Mouse (Mus musculus) T-cell, adult 2 months (primary cell): Measurements from ENCODE around the gene Brinp1.

Source experiments
- DNase-seq: peaks from one replicate; pipeline ENCODE4 v3.0.0; 2022; ENCODE audit warnings: low spot score

Brinp1 gene

DNA sequence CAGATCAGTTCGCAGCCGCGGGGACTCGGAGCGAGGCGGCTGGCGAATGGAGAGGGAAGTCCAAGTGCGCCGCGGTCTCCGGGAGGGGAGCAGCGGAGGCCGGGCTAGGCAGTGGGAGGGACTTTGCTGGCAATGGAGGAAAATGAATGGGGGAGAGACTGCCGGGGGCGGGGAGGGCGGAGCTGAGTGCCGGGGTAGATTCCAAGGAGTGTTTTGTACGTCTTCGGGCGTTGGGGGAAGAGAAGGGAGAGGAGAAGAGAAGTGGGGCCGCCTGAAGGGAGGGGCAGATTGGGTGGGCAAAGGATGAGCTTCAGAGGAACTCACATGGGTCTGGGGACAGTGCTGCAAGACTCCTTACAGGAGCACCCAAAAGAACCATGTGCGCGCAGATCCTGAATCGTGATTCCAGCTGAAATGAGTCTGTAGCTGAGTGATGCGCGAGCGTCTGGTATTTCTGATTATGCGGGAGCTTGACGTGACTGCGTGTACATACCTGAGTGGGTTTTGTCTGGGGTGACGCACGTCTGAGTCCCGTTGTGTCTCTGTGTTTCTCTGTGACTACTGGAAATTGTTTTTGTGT, at the start of gene Brinp1:
Gene Brinp1, minus strand, starts transcription at position 76 of the 580 bp plus-strand sequence.
- DNase-seq, result no peak

DNA sequence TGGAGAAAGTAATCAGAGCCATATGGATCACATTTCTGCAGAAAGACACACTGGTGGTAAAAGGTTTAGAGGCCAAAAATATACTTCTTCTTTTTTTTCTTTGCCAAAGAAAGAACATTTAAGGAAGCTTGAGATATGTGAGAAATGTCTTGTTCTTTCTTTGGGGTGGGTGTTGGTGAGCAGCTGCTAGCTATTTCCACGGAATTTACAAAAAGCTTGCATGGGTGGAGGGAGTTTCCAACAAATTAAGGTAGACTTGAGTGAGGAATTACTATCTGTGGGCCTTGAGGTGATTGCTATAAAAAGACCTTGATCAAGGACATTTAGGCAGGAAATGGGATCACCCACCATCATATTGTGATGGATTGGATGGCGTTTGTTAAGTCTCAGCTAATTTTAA, 3.1 kb upstream of the Brinp1 start:
- no peak for DNase-seq

- no peak for DNase-seq
Measured at GRCm38 (mm10) chr4:68955621-68956020, 1.4 kb upstream of the Brinp1 start.

- DNase-seq, result no peak
Measured at GRCm38 (mm10) chr4:68953667-68954321, 403 bp downstream of the Brinp1 start.

DNA sequence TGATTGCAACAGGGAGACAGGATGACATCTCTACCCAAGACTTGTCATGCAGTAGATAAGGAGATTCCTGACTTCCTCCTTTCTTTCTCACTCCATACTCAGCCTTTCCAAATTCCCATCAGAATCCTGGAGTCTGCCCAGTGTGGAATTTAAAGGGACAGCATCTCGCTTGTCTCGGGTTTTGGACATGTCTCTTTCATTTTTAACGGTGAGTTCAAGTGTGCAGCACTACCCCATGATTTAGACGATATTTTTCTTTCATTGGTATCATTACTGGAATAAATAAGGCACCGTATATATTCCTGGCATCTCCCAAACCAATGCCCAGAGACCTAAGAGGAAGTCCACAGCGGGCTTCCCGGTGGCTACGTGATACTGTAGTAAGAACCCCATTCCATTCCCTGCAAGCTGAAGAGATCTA, 1.1 kb downstream of the Brinp1 start:
- DNase-seq, result no peak

- no peak for DNase-seq
Measured at GRCm38 (mm10) chr4:68950556-68950955, 3.6 kb downstream of the Brinp1 start.

DNA sequence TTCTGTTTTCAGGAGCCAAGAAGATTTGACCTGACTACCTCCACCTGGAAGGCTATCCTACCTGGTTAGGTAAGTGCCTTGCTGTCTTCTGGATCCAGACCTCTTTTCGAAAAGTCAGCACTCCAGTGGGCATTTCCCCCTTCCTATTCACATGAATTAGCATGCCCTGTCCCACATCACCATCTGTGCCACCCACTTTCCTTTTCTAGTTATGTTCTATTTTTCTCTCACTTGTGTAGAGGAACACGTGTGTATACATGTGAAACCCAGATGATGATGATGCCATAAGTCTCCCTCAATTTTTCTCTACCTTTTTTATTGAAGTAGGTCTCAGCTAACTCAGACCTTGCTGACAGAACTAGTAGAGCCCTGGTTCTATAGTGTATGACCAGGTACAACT, 11.3 kb downstream of the Brinp1 start:
- DNase-seq, result no peak

- no peak for DNase-seq
Measured at GRCm38 (mm10) chr4:68930022-68930421, 24.2 kb downstream of the Brinp1 start.

GRCm38 (mm10) chr4:68926091-68926490, 28.1 kb downstream of the Brinp1 start:
- no peak for DNase-seq

- DNase-seq, result no peak
Measured at GRCm38 (mm10) chr4:68922944-68923343, 31.3 kb downstream of the Brinp1 start.

DNA sequence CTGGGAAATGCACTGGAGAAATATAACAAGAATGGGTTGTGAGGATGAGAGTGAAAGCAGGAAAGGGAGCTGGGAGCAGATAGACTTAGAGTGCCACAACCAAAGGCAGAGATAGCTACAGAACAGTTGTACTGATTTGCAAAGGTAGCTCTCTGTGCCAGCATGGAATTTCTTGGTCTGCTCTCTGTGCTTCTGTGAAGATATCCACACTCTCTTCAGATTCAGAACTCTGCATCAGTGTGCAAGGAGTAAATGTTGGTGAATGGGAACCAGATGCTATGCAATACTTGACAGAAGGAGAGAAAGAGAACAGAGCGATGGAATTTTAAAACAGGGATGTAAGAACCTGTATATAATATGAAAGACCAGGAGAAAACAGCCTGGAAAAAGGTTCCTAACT, 31.7 kb downstream of the Brinp1 start:
- no peak for DNase-seq

- DNase-seq, result no peak
Measured at GRCm38 (mm10) chr4:68920127-68920526, 34.1 kb downstream of the Brinp1 start.

- DNase-seq, result no peak
Measured at GRCm38 (mm10) chr4:68910942-68911341, 43.3 kb downstream of the Brinp1 start.

GRCm38 (mm10) chr4:68906417-68907210, 47.6 kb downstream of the Brinp1 start:
- no peak for DNase-seq

DNA sequence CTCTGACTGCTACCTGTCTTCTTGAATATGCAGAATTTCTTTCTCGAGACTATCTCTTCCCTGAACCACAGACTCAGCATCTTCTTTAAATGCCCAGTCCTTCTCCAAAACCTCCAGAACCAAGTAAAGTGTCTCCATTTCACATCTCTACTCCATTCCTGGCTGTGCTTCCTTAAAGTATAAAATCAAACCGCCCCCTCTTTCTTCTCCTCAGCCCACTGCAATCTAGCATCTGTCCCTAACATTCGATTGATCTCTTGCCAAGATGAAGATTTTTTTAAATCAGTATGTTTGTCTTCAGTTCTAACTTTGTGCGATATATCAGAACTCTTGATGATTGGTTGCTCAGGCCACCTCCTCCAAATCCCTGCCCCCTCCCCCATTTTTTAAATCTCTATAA, 63.7 kb downstream of the Brinp1 start:
- DNase-seq, result no peak

DNA sequence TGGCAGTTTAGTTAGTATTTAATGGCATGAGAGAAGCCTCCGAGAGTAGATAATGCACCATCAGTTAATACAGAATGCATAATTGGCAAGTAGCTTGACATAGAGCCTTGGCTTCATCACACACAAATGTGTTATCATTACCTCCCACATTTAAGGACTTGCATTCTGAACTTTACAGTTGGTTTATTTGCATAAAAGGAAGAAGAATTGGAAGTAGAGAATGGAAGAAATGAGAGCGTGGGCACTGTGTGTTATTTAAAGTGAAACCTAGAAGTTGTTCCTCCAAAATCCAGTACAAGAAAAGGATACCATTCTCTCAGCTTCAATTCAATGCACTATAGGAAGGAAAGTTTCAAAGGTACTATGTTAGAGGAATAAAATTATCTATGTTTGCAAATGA, 67.9 kb downstream of the Brinp1 start:
- DNase-seq, result no peak

DNA sequence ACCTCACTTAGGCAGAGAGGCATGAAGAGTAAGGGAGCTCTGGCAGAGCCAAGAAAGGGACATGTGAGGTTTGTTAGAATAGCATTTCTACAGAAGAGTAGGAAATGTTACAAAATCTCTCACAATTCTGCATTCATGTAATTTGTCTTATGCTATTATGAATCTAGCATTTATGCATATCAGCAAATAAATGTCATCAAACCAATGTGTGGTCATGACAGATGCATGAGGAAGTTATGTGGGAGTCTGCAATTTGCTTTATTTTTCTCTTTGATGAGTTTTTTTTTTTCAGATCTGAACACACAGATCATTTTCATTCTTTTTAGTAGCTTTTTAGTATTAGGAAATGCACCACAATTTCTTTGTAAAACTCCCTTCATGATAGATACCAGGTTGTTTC, 82.2 kb downstream of the Brinp1 start:
- DNase-seq, result no peak

DNA sequence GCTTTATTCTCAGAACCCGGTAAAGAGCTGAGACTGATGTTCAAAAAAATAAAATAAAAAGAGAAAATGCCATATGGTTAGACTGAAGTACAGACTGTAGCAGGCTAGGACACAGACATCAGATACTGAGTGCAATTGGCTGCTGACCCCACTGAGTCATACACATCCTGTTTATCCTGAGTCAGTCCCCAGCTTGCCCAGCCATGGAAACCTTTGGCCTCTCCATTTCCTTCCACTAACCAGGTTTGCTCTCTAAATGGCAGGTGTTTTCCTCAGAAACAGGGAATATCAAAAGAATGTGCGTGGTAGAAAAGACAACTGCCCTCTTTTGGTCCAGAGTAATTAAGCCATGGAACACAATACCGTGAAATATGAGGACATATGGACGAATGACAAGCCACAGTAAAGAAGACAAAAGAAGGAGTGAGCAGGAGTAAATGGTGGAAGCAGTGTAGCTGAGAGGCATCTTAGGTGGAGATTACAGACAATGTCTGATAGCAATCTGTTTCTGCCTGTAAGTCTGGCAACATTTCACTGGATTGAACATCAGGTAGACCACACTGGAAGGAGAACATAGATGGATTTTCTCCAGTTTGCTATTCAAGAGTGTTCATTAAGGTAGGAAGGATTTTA, 88.9 kb downstream of the Brinp1 start:
- no peak for DNase-seq

DNA sequence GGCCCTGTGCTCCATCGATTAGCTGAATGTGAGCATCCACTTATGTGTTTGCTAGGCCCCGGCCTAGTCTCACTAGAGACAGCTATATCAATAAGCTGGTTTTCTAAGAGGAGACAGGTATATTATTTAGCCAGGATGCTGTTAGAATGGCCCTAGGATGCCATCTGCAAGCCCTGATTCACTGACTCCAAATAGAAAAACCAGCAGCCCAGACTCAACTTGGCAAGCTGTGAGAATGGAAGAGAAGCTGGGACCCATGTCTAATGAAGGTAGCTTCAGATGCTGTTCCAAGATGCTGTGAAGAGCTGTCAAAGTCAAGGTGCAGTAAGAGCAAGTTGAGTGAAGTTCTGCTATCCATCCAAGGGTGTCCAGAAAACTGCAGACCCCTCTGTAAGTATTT, 89.5 kb downstream of the Brinp1 start:
- no peak for DNase-seq

- no peak for DNase-seq
Measured at GRCm38 (mm10) chr4:68856868-68857267, 97.3 kb downstream of the Brinp1 start.

DNA sequence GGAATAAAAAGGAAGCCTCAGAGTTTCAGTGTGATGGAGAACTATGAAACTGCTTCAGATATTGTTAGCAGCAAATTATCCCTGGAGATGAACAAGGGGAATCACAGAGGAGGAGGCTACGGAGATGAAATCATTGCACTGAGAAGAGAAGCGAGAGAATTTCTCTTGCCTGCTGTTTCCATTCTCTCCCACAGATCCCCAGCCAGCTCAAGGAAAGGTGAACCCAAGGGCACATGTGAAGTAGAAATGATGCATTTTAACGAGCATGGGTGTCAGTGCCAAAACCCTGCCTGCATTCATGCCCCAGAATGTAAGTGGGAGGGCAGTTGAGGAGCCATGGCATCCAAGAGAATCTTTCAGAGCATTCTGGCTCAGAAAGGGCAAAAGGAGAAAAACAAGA, 104.5 kb downstream of the Brinp1 start:
- DNase-seq, result no peak

GRCm38 (mm10) chr4:68846976-68847375, 107.2 kb downstream of the Brinp1 start:
- no peak for DNase-seq

- DNase-seq, result no peak
Measured at GRCm38 (mm10) chr4:68845964-68846363, 108.2 kb downstream of the Brinp1 start.
